ENCODE assay signal across 8 mouse cellular contexts in genomic region chr5:107900206-107901013, GRCm38 (mm10). TPM values are rescaled to one million over a fixed set of nuclear protein-coding genes. Genes with fewer than 3 reads are reported as not detected.
DNase-seq lines count a peak whose midpoint lies in the region; ATAC-seq lines count a peak whose summit lies in the region.

Rpl5 (plus strand) TSS chr5:107900502.

- H3K27ac ChIP-seq in heart, embryonic 10.5 days, result peak within 1 kb of the TSS; percentile 95
- peak within 1 kb of the TSS; percentile 89 for H3K27ac ChIP-seq in kidney, embryonic 15.5 days

- H3K9me3 ChIP-seq in heart, embryonic 10.5 days, result no peaks in the 10 kb centered on the region
- H3K9me3 ChIP-seq in kidney, embryonic 15.5 days (replicated peaks), result no peaks in the 10 kb centered on the region

- peak; percentile 96 to 98 for DNase-seq in B cell, adult 2 months
- DNase-seq in brain, adult 2 months (ENCODE audit: low read depth, low spot score), result peak; percentile 99
- peak; percentile 97 for DNase-seq in heart, embryonic 10.5 days (ENCODE audit: low spot score)
- peak; percentile 96 for DNase-seq in liver
- DNase-seq in spleen, postnatal 4 days (ENCODE audit: low spot score in 2 of 2), result peak; percentile 96 to 99

- no peaks in the 10 kb centered on the region for H3K27me3 ChIP-seq in heart, embryonic 10.5 days (ENCODE audit: insufficient read depth, poor library complexity, severe bottlenecking)
- 0 out of 2 replicates have a peak, but pooled peaks cover 5% of the 10 kb centered on the region for H3K27me3 ChIP-seq in kidney, embryonic 15.5 days

- WGBS in heart, embryonic 10.5 days, result 3% methylated on average over 66 of the region's 66 CpGs
- 4% methylated on average over 66 of the region's 66 CpGs for WGBS in kidney, embryonic 15.5 days

- peak; percentile 97 for ATAC-seq in erythroblast, adult 5-6 weeks (replicated peaks; ENCODE audit: low FRiP score, poor library complexity, severe bottlenecking)
- ATAC-seq in kidney, embryonic 15.5 days (replicated peaks; ENCODE audit: low FRiP score), result peak; percentile 98
- ATAC-seq in monocyte, adult 5-6 weeks (replicated peaks; ENCODE audit: insufficient number of reproducible peaks, low FRiP score, low TSS enrichment, poor library complexity, severe bottlenecking), result peak; percentile 98

- H3K4me3 ChIP-seq in heart, embryonic 10.5 days, result peak within 1 kb of the TSS; percentile 87
- H3K4me3 ChIP-seq in kidney, embryonic 15.5 days (replicated peaks), result peak within 1 kb of the TSS; percentile 97

- peaks cover 32% of the 10 kb centered on the region for H3K36me3 ChIP-seq in heart, embryonic 10.5 days
- peaks cover 33% of the 10 kb centered on the region for H3K36me3 ChIP-seq in kidney, embryonic 15.5 days

- peak within 1 kb of the TSS; percentile 98 for H3K9ac ChIP-seq in kidney, embryonic 15.5 days

- H3K4me1 ChIP-seq in heart, embryonic 10.5 days, result peaks cover 4% of the 10 kb centered on the region; the same call in 1 of the 2 replicates
- peaks cover 12% of the 10 kb centered on the region; the same call in 1 of the 2 replicates for H3K4me1 ChIP-seq in kidney, embryonic 15.5 days

- H3K4me2 ChIP-seq in kidney, embryonic 15.5 days, result peak within 1 kb of the TSS; percentile 62

RNA-seq across cellular contexts. Expression of gene Rpl5, which starts in this region (rescaled TPM):
- 89.2 and 183 TPM in 2 replicates for total RNA-seq in erythroblast, adult 5-6 weeks (2015; ENCODE audit: low replicate concordance)
- total RNA-seq in erythroblast, adult 5-6 weeks (2017; ENCODE audit: low replicate concordance), result 48.5 and 162 TPM in 2 replicates
- 61.9 and 78.8 TPM in 2 replicates for polyA plus RNA-seq in heart, embryonic 10.5 days (2016; fragmentation: Nextera tagmentation; extraction: Ambion mirVana)
- 84.9 and 85.4 TPM in 2 replicates for polyA plus RNA-seq in kidney, embryonic 15.5 days (2015; fragmentation: Nextera tagmentation; extraction: Ambion mirVana)
- total RNA-seq in monocyte, adult 5-6 weeks (2017), result 256 to 830 TPM (median 616 TPM) in 3 replicates

Comparison
In these comparisons a context has a peak if more than half of its experiments do, and no peak if none do; other contexts are left out.
1. Peak in every context shown above with its lines: DNase-seq, ATAC-seq, H3K4me3 ChIP-seq and H3K27ac ChIP-seq.